Mouse (Mus musculus) myocyte (in vitro differentiated cells): ENCODE data around the gene Zfp653.

Experiments
- CEBPB ChIP-seq: IDR thresholded peaks from 2 replicates; pipeline ENCODE4 v1.6.1; 2011; ENCODE audit warnings: mild to moderate bottlenecking, moderate library complexity; ENCODE audit not compliant: poor library complexity, insufficient read depth, severe bottlenecking
- E2F4 ChIP-seq: IDR thresholded peaks from one replicate; pipeline ENCODE4 v1.6.1; 2011; ENCODE audit warnings: mild to moderate bottlenecking, control low read depth, moderate library complexity; ENCODE audit not compliant: insufficient read depth
- MAX ChIP-seq: IDR thresholded peaks from one replicate; pipeline ENCODE4 v1.6.1; 2011; ENCODE audit warnings: low read depth, mild to moderate bottlenecking, control low read depth
- MYOD1 ChIP-seq, 3 experiments: IDR thresholded peaks; one replicate each; pipeline ENCODE4 v1.6.1; 2011; ENCODE audit warnings: control low read depth in 2 of 3, low read depth in 2 of 3, mild to moderate bottlenecking in 2 of 3, moderate library complexity in 1 of 3; ENCODE audit not compliant: insufficient read length in 2 of 3, control insufficient read depth in 1 of 3
- MYOG ChIP-seq, 3 experiments: IDR thresholded peaks; one replicate each; pipeline ENCODE4 v1.6.1; 2011; ENCODE audit warnings: control low read depth in 2 of 3, low read depth in 2 of 3, mild to moderate bottlenecking in 2 of 3; ENCODE audit not compliant: insufficient read length in 2 of 3, control insufficient read depth in 1 of 3, insufficient read depth in 1 of 3
- POLR2A ChIP-seq: IDR thresholded peaks from one replicate; pipeline ENCODE4 v1.6.1; 2011; ENCODE audit warnings: low read depth, mild to moderate bottlenecking, control low read depth, moderate library complexity; ENCODE audit not compliant: insufficient read length
- POLR2AphosphoS2 ChIP-seq: IDR thresholded peaks from one replicate; pipeline ENCODE4 v1.6.1; 2011; ENCODE audit warnings: low read depth, control low read depth; ENCODE audit not compliant: insufficient read length
- REST ChIP-seq: IDR thresholded peaks from one replicate; pipeline ENCODE4 v1.6.1; 2011; ENCODE audit warnings: mild to moderate bottlenecking, control low read depth, moderate library complexity; ENCODE audit not compliant: insufficient read depth, insufficient read length
- SRF ChIP-seq: IDR thresholded peaks from one replicate; pipeline ENCODE4 v1.6.1; 2011; ENCODE audit warnings: low read depth; ENCODE audit not compliant: control insufficient read depth, insufficient read length
- TCF12 ChIP-seq: IDR thresholded peaks from one replicate; pipeline ENCODE4 v1.6.1; 2011; ENCODE audit warnings: mild to moderate bottlenecking, control low read depth; ENCODE audit not compliant: poor library complexity, insufficient read depth, severe bottlenecking
- TCF3 ChIP-seq: IDR thresholded peaks from one replicate; pipeline ENCODE4 v1.6.1; 2011; ENCODE audit warnings: low read depth, control low read depth; ENCODE audit not compliant: insufficient read length
- USF1 ChIP-seq: IDR thresholded peaks from one replicate; pipeline ENCODE4 v1.6.1; 2011; ENCODE audit warnings: low read depth, mild to moderate bottlenecking, control low read depth, moderate library complexity

DNA sequence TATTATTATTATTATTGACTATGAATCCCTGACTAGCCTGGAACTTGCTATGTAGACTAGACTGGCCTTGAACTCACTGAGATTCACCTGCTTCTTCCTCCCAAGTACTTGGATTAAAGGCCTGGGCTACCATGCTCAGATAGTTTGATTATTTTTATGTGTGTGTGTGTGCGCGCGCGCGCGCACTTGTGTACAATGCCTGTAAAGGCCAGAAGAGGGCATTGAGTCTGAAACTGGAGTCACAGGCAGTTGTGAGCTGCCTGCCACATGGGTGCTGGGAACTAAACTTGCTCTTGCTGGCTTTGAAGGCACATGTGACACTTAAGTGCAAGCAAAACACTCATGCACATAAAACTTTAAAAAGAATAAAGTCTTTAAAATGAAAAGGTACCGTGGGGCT, 18.1 kb upstream of the Zfp653 start:
- no peak for TF ChIP-seq MAX
- TF ChIP-seq TCF3 = no peak
- TF ChIP-seq POLR2A = no peak
- no peak for TF ChIP-seq POLR2AphosphoS2
- no peak for TF ChIP-seq MYOG (IDR thresholded peaks at IDR 0.05; ENCODE audit: control insufficient read depth in 1 of 3, insufficient read depth in 1 of 3, insufficient read length in 2 of 3, low read depth in 2 of 3)
- no peak for TF ChIP-seq USF1
- no peak for TF ChIP-seq TCF12
- TF ChIP-seq SRF = no peak
- no peak for TF ChIP-seq CEBPB
- no peak for TF ChIP-seq REST
- TF ChIP-seq E2F4 = no peak
- no peak for TF ChIP-seq MYOD1 (IDR thresholded peaks at IDR 0.05; ENCODE audit: control insufficient read depth in 1 of 3, insufficient read length in 2 of 3, low read depth in 2 of 3)
